Mouse (Mus musculus) MEL (cell line): Measurements from ENCODE around the gene Hook1.

Experiments used
- CTCF ChIP-seq, 3 experiments: IDR thresholded peaks in 2 of 3; conservative IDR thresholded peaks in 1 of 3; 2 replicates each; pipeline ENCODE4 v1.5.1; 2011 to 2012; ENCODE audit warnings: low read length in 3 of 3, low read depth in 2 of 3, mild to moderate bottlenecking in 2 of 3, improper control_type of control experiment in 1 of 3, inconsistent platforms in 1 of 3, mixed read lengths in 1 of 3, moderate library complexity in 1 of 3; ENCODE audit not compliant: control insufficient read depth in 1 of 3, insufficient read depth in 1 of 3, poor library complexity in 1 of 3, severe bottlenecking in 1 of 3
- MAX ChIP-seq: IDR thresholded peaks from 2 replicates; pipeline ENCODE4 v1.6.1; 2011; ENCODE audit warnings: low read length, improper control_type of control experiment
- POLR2A ChIP-seq, 2 experiments: IDR thresholded peaks; 2 replicates each; pipeline ENCODE4 v1.6.1; 2011 to 2012; ENCODE audit warnings: low read length in 2 of 2, mild to moderate bottlenecking in 2 of 2, control low read depth in 1 of 2, improper control_type of control experiment in 1 of 2, low read depth in 1 of 2, moderate library complexity in 1 of 2; ENCODE audit not compliant: control insufficient read depth in 1 of 2, insufficient read depth in 1 of 2, poor library complexity in 1 of 2
- POLR2AphosphoS2 ChIP-seq: IDR thresholded peaks from 2 replicates; pipeline ENCODE4 v1.6.1; 2011; ENCODE audit warnings: low read length, improper control_type of control experiment
- SMC3 ChIP-seq: IDR thresholded peaks from 2 replicates; pipeline ENCODE4 v1.6.1; 2011; ENCODE audit warnings: low read depth, low read length, improper control_type of control experiment
- ZC3H11A ChIP-seq: IDR thresholded peaks from 2 replicates; pipeline ENCODE4 v1.6.1; 2012; ENCODE audit warnings: low read depth, mild to moderate bottlenecking, inconsistent platforms, low read length, improper control_type of control experiment

DNA sequence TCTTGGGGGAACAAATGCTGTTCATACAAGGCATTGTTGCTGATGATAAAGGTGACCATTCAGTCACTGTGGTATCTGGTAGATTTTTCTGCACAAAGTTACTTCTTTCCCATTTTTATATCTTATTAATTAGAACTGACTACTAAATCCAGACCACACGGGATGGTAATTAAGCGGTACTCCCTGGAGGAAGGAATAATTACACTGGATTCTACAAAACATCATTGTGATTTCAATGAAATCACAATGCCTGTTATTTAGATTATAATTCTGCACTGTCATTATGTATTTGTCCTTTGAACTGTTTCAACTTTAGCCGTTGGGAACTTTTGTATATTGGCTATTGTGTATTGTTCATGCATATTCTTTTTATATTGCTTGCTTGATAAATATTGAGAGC, 28.3 kb upstream of the Hook1 start:
- TF ChIP-seq SMC3 (no peak), CTCF (IDR thresholded peaks at IDR 0.05 in 2 of 3, conservative IDR thresholded peaks at IDR 0.05 in 1 of 3; ENCODE audit: control insufficient read depth in 1 of 3, insufficient read depth in 1 of 3, low read depth in 2 of 3, low read length in 3 of 3, poor library complexity in 1 of 3, severe bottlenecking in 1 of 3) (no peak), POLR2AphosphoS2 (no peak), MAX (no peak), POLR2A (IDR thresholded peaks at IDR 0.05; ENCODE audit: control insufficient read depth in 1 of 2, insufficient read depth in 1 of 2, low read depth in 1 of 2, low read length in 2 of 2, poor library complexity in 1 of 2) (no peak), ZC3H11A (no peak)
